Mouse (Mus musculus): ENCODE measurements around the gene Rev3l. TPM values are rescaled to one million over a fixed set of nuclear protein-coding genes. Genes with fewer than 3 reads are reported as not detected.

The Rev3l gene
- total RNA-seq (2014; rRNA removed; ENCODE audit: low replicate concordance) (16.7 and 34.7 TPM in 2 replicates), polyA plus RNA-seq (2015; fragmentation: Nextera tagmentation; extraction: Ambion mirVana) (5.4 and 5.5 TPM in 2 replicates)

- WGBS = 0% methylated on average over 41 of the region's 64 CpGs
- H3K4me3 ChIP-seq (ENCODE audit: low read depth, low read length) = peak within 1 kb of the TSS; percentile 69
- H3K36me3 ChIP-seq (replicated peaks; ENCODE audit: control insufficient read depth, insufficient read depth, low read length) = no peaks in the 10 kb centered on the region
- DNase-seq (ENCODE audit: low spot score) = peak; percentile 88
- peaks cover 9% of the 10 kb centered on the region for H3K4me1 ChIP-seq (ENCODE audit: control insufficient read depth, insufficient read depth)
- no peaks in the 10 kb centered on the region for H3K27me3 ChIP-seq (ENCODE audit: control insufficient read depth, insufficient read depth, low read length)
- H3K4me2 ChIP-seq (ENCODE audit: low read depth, low read length) = peak within 1 kb of the TSS; percentile 66
- TF ChIP-seq CTCF (IDR thresholded peaks at IDR 0.05; ENCODE audit: low read depth) (no peak), EP300 (IDR thresholded peaks at IDR 0.05; ENCODE audit: low read depth) (0 out of 2 replicates have a peak, but pooled peaks have one; percentile 16)
- H3K27ac ChIP-seq (ENCODE audit: low read depth) = peak within 1 kb of the TSS; percentile 98
- H3K9ac ChIP-seq (replicated peaks; ENCODE audit: low read depth, low read length) = peak within 1 kb of the TSS; percentile 75
- no peaks in the 10 kb centered on the region for H3K9me3 ChIP-seq (replicated peaks; ENCODE audit: control insufficient read depth, low read length)
- peak; percentile 78 for ATAC-seq (ENCODE audit: insufficient read depth, low read depth)
Measured at GRCm38 (mm10) chr10:39731736-39732265, at the start of gene Rev3l. Rev3l (plus strand) TSS chr10:39732118.

- DNase-seq (ENCODE audit: low spot score) (no peak), ATAC-seq (ENCODE audit: insufficient read depth, low read depth) (no peak)
- H3K9me3 ChIP-seq (replicated peaks; ENCODE audit: control insufficient read depth, low read length) = no peaks in the 10 kb centered on the region
- 86% methylated on average over 2 of the region's 2 CpGs for WGBS
- H3K4me3 ChIP-seq (ENCODE audit: low read depth, low read length) = no peak overlapping the region
- no peaks in the 10 kb centered on the region for H3K27me3 ChIP-seq (ENCODE audit: control insufficient read depth, insufficient read depth, low read length)
- no peaks in the 10 kb centered on the region for H3K36me3 ChIP-seq (replicated peaks; ENCODE audit: control insufficient read depth, insufficient read depth, low read length)
- no peak overlapping the region for H3K4me2 ChIP-seq (ENCODE audit: low read depth, low read length)
- H3K27ac ChIP-seq (ENCODE audit: low read depth) = no peak overlapping the region
- TF ChIP-seq CTCF (IDR thresholded peaks at IDR 0.05; ENCODE audit: low read depth) (no peak), EP300 (IDR thresholded peaks at IDR 0.05; ENCODE audit: low read depth) (no peak)
- no peak overlapping the region for H3K9ac ChIP-seq (replicated peaks; ENCODE audit: low read depth, low read length)
- no peaks in the 10 kb centered on the region for H3K4me1 ChIP-seq (ENCODE audit: control insufficient read depth, insufficient read depth)
Measured at GRCm38 (mm10) chr10:39682556-39682955, 49.4 kb upstream of the Rev3l start.

GRCm38 (mm10) chr10:39683481-39683880, 48.4 kb upstream of the Rev3l start:
- no peaks in the 10 kb centered on the region for H3K27me3 ChIP-seq (ENCODE audit: control insufficient read depth, insufficient read depth, low read length)
- no peak overlapping the region for H3K9ac ChIP-seq (replicated peaks; ENCODE audit: low read depth, low read length)
- no peaks in the 10 kb centered on the region for H3K4me1 ChIP-seq (ENCODE audit: control insufficient read depth, insufficient read depth)
- H3K27ac ChIP-seq (ENCODE audit: low read depth) = no peak overlapping the region
- H3K36me3 ChIP-seq (replicated peaks; ENCODE audit: control insufficient read depth, insufficient read depth, low read length) = no peaks in the 10 kb centered on the region
- TF ChIP-seq CTCF (IDR thresholded peaks at IDR 0.05; ENCODE audit: low read depth) = no peak
- DNase-seq (ENCODE audit: low spot score) (no peak), ATAC-seq (ENCODE audit: insufficient read depth, low read depth) (no peak)
- 78% methylated on average over 2 of the region's 2 CpGs for WGBS
- no peaks in the 10 kb centered on the region for H3K9me3 ChIP-seq (replicated peaks; ENCODE audit: control insufficient read depth, low read length)
- H3K4me3 ChIP-seq (ENCODE audit: low read depth, low read length) = no peak overlapping the region
- H3K4me2 ChIP-seq (ENCODE audit: low read depth, low read length) = no peak overlapping the region

GRCm38 (mm10) chr10:39686811-39687210, 45.1 kb upstream of the Rev3l start:
- H3K4me2 ChIP-seq (ENCODE audit: low read depth, low read length) = no peak overlapping the region
- TF ChIP-seq EP300 (IDR thresholded peaks at IDR 0.05; ENCODE audit: low read depth) (no peak), CTCF (IDR thresholded peaks at IDR 0.05; ENCODE audit: low read depth) (no peak)
- H3K9me3 ChIP-seq (replicated peaks; ENCODE audit: control insufficient read depth, low read length) = no peaks in the 10 kb centered on the region
- no peaks in the 10 kb centered on the region for H3K27me3 ChIP-seq (ENCODE audit: control insufficient read depth, insufficient read depth, low read length)
- no peak overlapping the region for H3K4me3 ChIP-seq (ENCODE audit: low read depth, low read length)
- no peaks in the 10 kb centered on the region for H3K36me3 ChIP-seq (replicated peaks; ENCODE audit: control insufficient read depth, insufficient read depth, low read length)
- no peak overlapping the region for H3K27ac ChIP-seq (ENCODE audit: low read depth)
- H3K9ac ChIP-seq (replicated peaks; ENCODE audit: low read depth, low read length) = no peak overlapping the region
- WGBS = 93% methylated on average over 4 of the region's 4 CpGs
- no peak for ATAC-seq (ENCODE audit: insufficient read depth, low read depth)
- DNase-seq (ENCODE audit: low spot score) = no peak
- H3K4me1 ChIP-seq (ENCODE audit: control insufficient read depth, insufficient read depth) = peaks cover 6% of the 10 kb centered on the region

- Histone ChIP-seq H3K9me3 (replicated peaks; ENCODE audit: control insufficient read depth, low read length) (no peaks in the 10 kb centered on the region), H3K4me1 (ENCODE audit: control insufficient read depth, insufficient read depth) (peaks cover 6% of the 10 kb centered on the region), H3K4me3 (ENCODE audit: low read depth, low read length) (no peak overlapping the region), H3K27me3 (ENCODE audit: control insufficient read depth, insufficient read depth, low read length) (no peaks in the 10 kb centered on the region), H3K4me2 (ENCODE audit: low read depth, low read length) (no peak overlapping the region), H3K36me3 (replicated peaks; ENCODE audit: control insufficient read depth, insufficient read depth, low read length) (no peaks in the 10 kb centered on the region), H3K27ac (ENCODE audit: low read depth) (no peak overlapping the region), H3K9ac (replicated peaks; ENCODE audit: low read depth, low read length) (no peak overlapping the region)
- TF ChIP-seq CTCF (IDR thresholded peaks at IDR 0.05; ENCODE audit: low read depth) (no peak), EP300 (IDR thresholded peaks at IDR 0.05; ENCODE audit: low read depth) (no peak)
- 65% methylated on average over 3 of the region's 3 CpGs for WGBS
- ATAC-seq (ENCODE audit: insufficient read depth, low read depth) (no peak), DNase-seq (ENCODE audit: low spot score) (no peak)
Measured at GRCm38 (mm10) chr10:39687851-39688250, 44.1 kb upstream of the Rev3l start.
